Mouse (Mus musculus) splenic B cell, adult 2 months (primary cell): ENCODE data around the gene Sema7a.

Source experiments
- DNase-seq: peaks from one replicate; pipeline ENCODE4 v3.0.0-alpha.2; 2011; ENCODE audit warnings: low read depth, low spot score
- H3K27me3 ChIP-seq: 2 replicates; pipeline ENCODE4 v1.6.1; 2012; ENCODE audit warnings: mild to moderate bottlenecking, low read length, moderate library complexity, mixed read lengths; ENCODE audit not compliant: control insufficient read depth, poor library complexity, insufficient read depth, severe bottlenecking
- H3K36me3 ChIP-seq: 2 replicates; pipeline ENCODE4 v1.6.1; 2012; ENCODE audit warnings: mild to moderate bottlenecking, low read length, moderate library complexity, mixed read lengths; ENCODE audit not compliant: control insufficient read depth, poor library complexity, insufficient read depth, severe bottlenecking

Gene Sema7a

GRCm38 (mm10) chr9:57948333-57948931, 8.5 kb downstream of the Sema7a start:
- no peaks in the 10 kb centered on the region for H3K27me3 ChIP-seq
- no peaks in the 10 kb centered on the region for H3K36me3 ChIP-seq
- no peak for DNase-seq

- DNase-seq: no peak
- Histone ChIP-seq H3K27me3 (no peaks in the 10 kb centered on the region), H3K36me3 (no peaks in the 10 kb centered on the region)
Measured at GRCm38 (mm10) chr9:57949102-57949704, 9.3 kb downstream of the Sema7a start.

GRCm38 (mm10) chr9:57949879-57950278, 10.0 kb downstream of the Sema7a start:
- no peak for DNase-seq
- H3K27me3 ChIP-seq: no peaks in the 10 kb centered on the region
- no peaks in the 10 kb centered on the region for H3K36me3 ChIP-seq

GRCm38 (mm10) chr9:57950519-57950918, 10.6 kb downstream of the Sema7a start:
- H3K36me3 ChIP-seq: no peaks in the 10 kb centered on the region
- no peak for DNase-seq
- H3K27me3 ChIP-seq: no peaks in the 10 kb centered on the region

- no peaks in the 10 kb centered on the region for H3K27me3 ChIP-seq
- no peak for DNase-seq
- no peaks in the 10 kb centered on the region for H3K36me3 ChIP-seq
Measured at GRCm38 (mm10) chr9:57951993-57952392, 12.1 kb downstream of the Sema7a start.

GRCm38 (mm10) chr9:57954962-57955744, 15.2 kb downstream of the Sema7a start:
- DNase-seq: peak; percentile 77
- H3K36me3 ChIP-seq: no peaks in the 10 kb centered on the region

GRCm38 (mm10) chr9:57955764-57956163, 15.9 kb downstream of the Sema7a start:
- Histone ChIP-seq H3K27me3 (no peaks in the 10 kb centered on the region), H3K36me3 (no peaks in the 10 kb centered on the region)

More at GRCm38 (mm10) chr9:57954962-57955744, 15.2 kb downstream of the Sema7a start:
- no peaks in the 10 kb centered on the region for H3K27me3 ChIP-seq

GRCm38 (mm10) chr9:57956196-57956837, 16.4 kb downstream of the Sema7a start:
- Histone ChIP-seq H3K27me3 (no peaks in the 10 kb centered on the region), H3K36me3 (peaks cover 1% of the 10 kb centered on the region)
- DNase-seq: no peak

More at GRCm38 (mm10) chr9:57955764-57956163, 15.9 kb downstream of the Sema7a start:
- no peak for DNase-seq

GRCm38 (mm10) chr9:57956838-57957236, 16.9 kb downstream of the Sema7a start:
- peak; percentile 81 for DNase-seq
- no peaks in the 10 kb centered on the region for H3K27me3 ChIP-seq
- H3K36me3 ChIP-seq: peaks cover 4% of the 10 kb centered on the region

GRCm38 (mm10) chr9:57958615-57959014, 18.7 kb downstream of the Sema7a start:
- Histone ChIP-seq H3K27me3 (no peaks in the 10 kb centered on the region), H3K36me3 (peaks cover 4% of the 10 kb centered on the region)
- no peak for DNase-seq

GRCm38 (mm10) chr9:57959399-57959798, 19.5 kb downstream of the Sema7a start:
- no peak for DNase-seq
- Histone ChIP-seq H3K27me3 (no peaks in the 10 kb centered on the region), H3K36me3 (peaks cover 4% of the 10 kb centered on the region)

GRCm38 (mm10) chr9:57959886-57960866, 20.3 kb downstream of the Sema7a start:
- no peak for DNase-seq
- no peaks in the 10 kb centered on the region for H3K27me3 ChIP-seq
- H3K36me3 ChIP-seq: peaks cover 4% of the 10 kb centered on the region

- peaks cover 4% of the 10 kb centered on the region for H3K36me3 ChIP-seq
- no peaks in the 10 kb centered on the region for H3K27me3 ChIP-seq
- DNase-seq: no peak
Measured at GRCm38 (mm10) chr9:57961226-57961625, 21.3 kb downstream of the Sema7a start.
